Mouse (Mus musculus): ENCODE measurements around the gene Pcdh19.

- TF ChIP-seq POLR2A (IDR thresholded peaks at IDR 0.05; ENCODE audit: insufficient read length, low read depth) (no peak), USF1 (IDR thresholded peaks at IDR 0.05; ENCODE audit: low read depth) (no peak), MAX (IDR thresholded peaks at IDR 0.05; ENCODE audit: low read depth) (no peak), MYOG (IDR thresholded peaks at IDR 0.05; ENCODE audit: control insufficient read depth in 1 of 3, insufficient read depth in 1 of 3, insufficient read length in 2 of 3, low read depth in 2 of 3) (no peak), TCF12 (IDR thresholded peaks at IDR 0.05; ENCODE audit: insufficient read depth, poor library complexity, severe bottlenecking) (no peak), POLR2AphosphoS2 (IDR thresholded peaks at IDR 0.05; ENCODE audit: insufficient read length, low read depth) (no peak), E2F4 (IDR thresholded peaks at IDR 0.05; ENCODE audit: insufficient read depth) (no peak), MYOD1 (IDR thresholded peaks at IDR 0.05; ENCODE audit: control insufficient read depth in 1 of 3, insufficient read length in 2 of 3, low read depth in 2 of 3) (no peak), TCF3 (IDR thresholded peaks at IDR 0.05; ENCODE audit: insufficient read length, low read depth) (no peak)
Measured at GRCm38 (mm10) chrX:133660111-133660510, 28.7 kb downstream of the Pcdh19 start.
